Mouse (Mus musculus) MEL (cell line): ENCODE measurements around the gene Spsb2. TPM values are rescaled to one million over a fixed set of nuclear protein-coding genes. Genes with fewer than 3 reads are reported as not detected.

Source experiments
- DNase-seq: peaks from one replicate; pipeline ENCODE4 v3.0.0; 2011; ENCODE audit warnings: low read depth, low spot score
- H3K27ac ChIP-seq: 2 replicates; pipeline ENCODE4 v1.5.1; 2012; ENCODE audit warnings: low read depth, mild to moderate bottlenecking, control low read depth, low read length, moderate library complexity; ENCODE audit not compliant: control insufficient read depth
- H3K27me3 ChIP-seq, 2 experiments: fragments of 150-350 bp in 1 of 2; sonication (generic) in 1 of 2; 2 replicates each; pipeline ENCODE4 v1.6.1; 2012; ENCODE audit warnings: low read length in 2 of 2, mild to moderate bottlenecking in 2 of 2, improper control_type of control experiment in 1 of 2, moderate library complexity in 1 of 2; ENCODE audit not compliant: insufficient read depth in 2 of 2, control insufficient read depth in 1 of 2
- H3K36me3 ChIP-seq, 2 experiments: 2 replicates each; pipeline ENCODE4 v1.6.1; 2012 to 2014; ENCODE audit warnings: low read length in 2 of 2, improper control_type of control experiment in 1 of 2, inconsistent platforms in 1 of 2, mild to moderate bottlenecking in 1 of 2; ENCODE audit not compliant: insufficient read depth in 2 of 2, control insufficient read depth in 1 of 2
- H3K4me1 ChIP-seq, 2 experiments: fragments of 150-350 bp in 1 of 2; sonication (generic) in 1 of 2; 2 replicates each; pipeline ENCODE4 v1.6.1; 2012; ENCODE audit warnings: low read length in 2 of 2, improper control_type of control experiment in 1 of 2, mild to moderate bottlenecking in 1 of 2; ENCODE audit not compliant: insufficient read depth in 2 of 2, control insufficient read depth in 1 of 2
- H3K4me3 ChIP-seq, 2 experiments: fragments of 150-350 bp in 1 of 2; sonication (generic) in 1 of 2; 2 replicates each; pipeline ENCODE4 v1.5.1; 2012; ENCODE audit warnings: low read depth in 2 of 2, low read length in 2 of 2, mild to moderate bottlenecking in 2 of 2, moderate library complexity in 2 of 2, control low read depth in 1 of 2, improper control_type of control experiment in 1 of 2; ENCODE audit not compliant: control insufficient read depth in 1 of 2, insufficient read depth in 1 of 2
- H3K79me2 ChIP-seq: 2 replicates; pipeline ENCODE4 v1.6.1; 2012; ENCODE audit warnings: mild to moderate bottlenecking, low read length, moderate library complexity; ENCODE audit not compliant: control insufficient read depth, poor library complexity, insufficient read depth
- H3K9ac ChIP-seq: 2 replicates; pipeline ENCODE4 v1.6.1; 2012; ENCODE audit warnings: low read depth, mild to moderate bottlenecking, control low read depth, low read length, moderate library complexity; ENCODE audit not compliant: control insufficient read depth, poor library complexity, severe bottlenecking
- H3K9me3 ChIP-seq: fragments of 150-350 bp; sonication (generic); replicated peaks from 2 replicates; pipeline ENCODE4 v1.6.1; 2012; ENCODE audit warnings: mild to moderate bottlenecking, low read length, improper control_type of control experiment, moderate library complexity; ENCODE audit not compliant: insufficient read depth
- BHLHE40 ChIP-seq: IDR thresholded peaks from 2 replicates; pipeline ENCODE4 v1.6.1; 2012; ENCODE audit warnings: low read depth, mild to moderate bottlenecking, inconsistent platforms, low read length, improper control_type of control experiment, borderline replicate concordance
- CTCF ChIP-seq, 3 experiments: IDR thresholded peaks in 2 of 3; conservative IDR thresholded peaks in 1 of 3; 2 replicates each; pipeline ENCODE4 v1.5.1; 2011 to 2012; ENCODE audit warnings: low read length in 3 of 3, low read depth in 2 of 3, mild to moderate bottlenecking in 2 of 3, improper control_type of control experiment in 1 of 3, inconsistent platforms in 1 of 3, mixed read lengths in 1 of 3, moderate library complexity in 1 of 3; ENCODE audit not compliant: control insufficient read depth in 1 of 3, insufficient read depth in 1 of 3, poor library complexity in 1 of 3, severe bottlenecking in 1 of 3
- E2F4 ChIP-seq: IDR thresholded peaks from 2 replicates; pipeline ENCODE4 v1.6.1; 2011; ENCODE audit warnings: low read depth, low read length, improper control_type of control experiment, borderline replicate concordance
- EP300 ChIP-seq, 2 experiments: IDR thresholded peaks; 2 replicates each; pipeline ENCODE4 v1.6.1; 2011; ENCODE audit warnings: improper control_type of control experiment in 2 of 2, low read length in 2 of 2, low read depth in 1 of 2, mild to moderate bottlenecking in 1 of 2
- GABPA ChIP-seq: IDR thresholded peaks from 2 replicates; pipeline ENCODE4 v1.6.1; 2012; ENCODE audit warnings: low read depth, mild to moderate bottlenecking, inconsistent platforms, low read length, improper control_type of control experiment, moderate library complexity
- HCFC1 ChIP-seq: IDR thresholded peaks from 2 replicates; pipeline ENCODE4 v1.6.1; 2012; ENCODE audit warnings: low read depth, mild to moderate bottlenecking, inconsistent platforms, low read length, improper control_type of control experiment, moderate library complexity
- JUND ChIP-seq: IDR thresholded peaks from 2 replicates; pipeline ENCODE4 v1.6.1; 2011; ENCODE audit warnings: low read depth, mild to moderate bottlenecking, improper control_type of control experiment, low read length
- KAT2A ChIP-seq: conservative IDR thresholded peaks from 2 replicates; pipeline ENCODE4 v1.6.1; 2012; ENCODE audit warnings: low read depth, low read length, improper control_type of control experiment, inconsistent platforms
- MAFK ChIP-seq: IDR thresholded peaks from 2 replicates; pipeline ENCODE4 v1.6.1; 2011; ENCODE audit warnings: low read depth, mild to moderate bottlenecking, low read length, improper control_type of control experiment, borderline replicate concordance
- MAZ ChIP-seq: IDR thresholded peaks from 2 replicates; pipeline ENCODE4 v1.6.1; 2012; ENCODE audit warnings: low read depth, mild to moderate bottlenecking, inconsistent platforms, low read length, improper control_type of control experiment
- MEF2A ChIP-seq: IDR thresholded peaks from 2 replicates; pipeline ENCODE4 v1.6.1; 2014; ENCODE audit warnings: low read depth, mild to moderate bottlenecking, inconsistent platforms, low read length, improper control_type of control experiment; ENCODE audit not compliant: poor library complexity, insufficient replicate concordance, severe bottlenecking; ENCODE audit errors: extremely low read depth
- MXI1 ChIP-seq: IDR thresholded peaks from 2 replicates; pipeline ENCODE4 v1.6.1; 2011; ENCODE audit warnings: mild to moderate bottlenecking, low read depth, low read length, improper control_type of control experiment
- MYB ChIP-seq: IDR thresholded peaks from 2 replicates; pipeline ENCODE4 v1.6.1; 2011; ENCODE audit warnings: mild to moderate bottlenecking, low read depth, low read length, improper control_type of control experiment
- NELFE ChIP-seq: IDR thresholded peaks from 2 replicates; pipeline ENCODE4 v1.6.1; 2011; ENCODE audit warnings: low read depth, low read length, improper control_type of control experiment
- NRF1 ChIP-seq: IDR thresholded peaks from 2 replicates; pipeline ENCODE4 v1.6.1; 2014; ENCODE audit warnings: low read depth, mild to moderate bottlenecking, inconsistent platforms, low read length, improper control_type of control experiment, moderate library complexity; ENCODE audit not compliant: poor library complexity, insufficient read depth, severe bottlenecking
- POLR2A ChIP-seq, 2 experiments: IDR thresholded peaks; 2 replicates each; pipeline ENCODE4 v1.6.1; 2011 to 2012; ENCODE audit warnings: low read length in 2 of 2, mild to moderate bottlenecking in 2 of 2, control low read depth in 1 of 2, improper control_type of control experiment in 1 of 2, low read depth in 1 of 2, moderate library complexity in 1 of 2; ENCODE audit not compliant: control insufficient read depth in 1 of 2, insufficient read depth in 1 of 2, poor library complexity in 1 of 2
- POLR2AphosphoS2 ChIP-seq: IDR thresholded peaks from 2 replicates; pipeline ENCODE4 v1.6.1; 2011; ENCODE audit warnings: low read length, improper control_type of control experiment
- POLR2AphosphoS5 ChIP-seq: IDR thresholded peaks from 2 replicates; pipeline ENCODE4 v1.6.1; 2012; ENCODE audit warnings: low read depth, borderline replicate concordance, mild to moderate bottlenecking, inconsistent platforms, low read length, moderate library complexity, mixed read lengths
- TAL1 ChIP-seq: IDR thresholded peaks from 2 replicates; pipeline ENCODE4 v1.6.1; 2012; ENCODE audit warnings: mild to moderate bottlenecking, inconsistent platforms, low read length, moderate library complexity, mixed read lengths
- TCF12 ChIP-seq: IDR thresholded peaks from 2 replicates; pipeline ENCODE4 v1.6.1; 2014; ENCODE audit warnings: low read depth, mild to moderate bottlenecking, inconsistent platforms, low read length, improper control_type of control experiment, moderate library complexity
- UBTF ChIP-seq: IDR thresholded peaks from 2 replicates; pipeline ENCODE4 v1.6.1; 2012; ENCODE audit warnings: low read depth, mild to moderate bottlenecking, inconsistent platforms, low read length, improper control_type of control experiment, moderate library complexity, borderline replicate concordance; ENCODE audit not compliant: insufficient read depth
- USF1 ChIP-seq: IDR thresholded peaks from 2 replicates; pipeline ENCODE4 v1.6.1; 2014; ENCODE audit warnings: low read depth, mild to moderate bottlenecking, inconsistent platforms, low read length, improper control_type of control experiment, moderate library complexity
- USF2 ChIP-seq, 2 experiments: IDR thresholded peaks; 2 replicates each; pipeline ENCODE4 v1.6.1; 2011 to 2012; ENCODE audit warnings: improper control_type of control experiment in 2 of 2, low read length in 2 of 2, borderline replicate concordance in 1 of 2, inconsistent platforms in 1 of 2, low read depth in 1 of 2, mild to moderate bottlenecking in 1 of 2; ENCODE audit not compliant: insufficient read depth in 1 of 2
- ZKSCAN1 ChIP-seq: IDR thresholded peaks from 2 replicates; pipeline ENCODE4 v1.6.1; 2012; ENCODE audit warnings: low read depth, mild to moderate bottlenecking, inconsistent platforms, low read length, improper control_type of control experiment, moderate library complexity
- ZMIZ1 ChIP-seq: IDR thresholded peaks from 2 replicates; pipeline ENCODE4 v1.6.1; 2012; ENCODE audit warnings: low read depth, mild to moderate bottlenecking, inconsistent platforms, low read length, improper control_type of control experiment, moderate library complexity
- ZNF384 ChIP-seq: IDR thresholded peaks from 2 replicates; pipeline ENCODE4 v1.6.1; 2012; ENCODE audit warnings: low read depth, mild to moderate bottlenecking, inconsistent platforms, low read length, improper control_type of control experiment
- polyA plus RNA-seq, 2 experiments: library from polyadenylated mRNA; stranded (reverse) in 1 of 2; unstranded in 1 of 2; fragments of >175 nt in 1 of 2; fragments of >200 nt in 1 of 2; gene quantifications; 2 replicates each; pipeline versions ENCODE4 v1.2.1 to v1.2.4; 2012; ENCODE audit warnings: low replicate concordance in 2 of 2, low read depth in 1 of 2; ENCODE audit not compliant: insufficient read length in 2 of 2, insufficient read depth in 1 of 2, missing spikeins in 1 of 2
- total RNA-seq: library from RNA; depleted of rRNA; stranded (reverse); fragments of 300-350 nt; gene quantifications from 2 replicates; pipeline ENCODE4 v1.2.3, GENCODE M21; 2012

Gene Spsb2
- total and polyA plus RNA-seq, 3 experiments = 7.3 to 7.7 TPM; not detected in 1

GRCm38 (mm10) chr6:124835531-124835930 is 27.1 kb downstream of the Spsb2 start:
- Histone ChIP-seq H3K79me2 (peaks cover 1% of the 10 kb centered on the region; the same call in 1 of the 2 replicates), H3K9ac (no peak overlapping the region), H3K4me1 (peaks cover 2 to 9% of the 10 kb centered on the region in 2 experiments), H3K4me3 (no peak overlapping the region), H3K9me3 (no peaks in the 10 kb centered on the region), H3K36me3 (0 out of 4 replicates have a peak, but pooled peaks cover 0 to 2% of the 10 kb centered on the region in 2 experiments), H3K27ac (no peak overlapping the region)
- TF ChIP-seq ZKSCAN1 (no peak), KAT2A (no peak), ZMIZ1 (no peak), USF2 (IDR thresholded peaks at IDR 0.05; ENCODE audit: borderline replicate concordance in 1 of 2, insufficient read depth in 1 of 2, low read depth in 1 of 2, low read length in 2 of 2) (no peak), ZNF384 (no peak), NRF1 (no peak), NELFE (no peak), MYB (no peak), JUND (no peak), MAZ (no peak), EP300 (IDR thresholded peaks at IDR 0.05; ENCODE audit: low read depth in 1 of 2, low read length in 2 of 2) (no peak), POLR2A (IDR thresholded peaks at IDR 0.05; ENCODE audit: control insufficient read depth in 1 of 2, insufficient read depth in 1 of 2, low read depth in 1 of 2, low read length in 2 of 2, poor library complexity in 1 of 2) (no peak), HCFC1 (no peak)
- TF ChIP-seq, all 39 proteins: peak for 0
- H3K27me3 ChIP-seq = no peaks in the 10 kb centered on the region
- no peak for DNase-seq

DNA sequence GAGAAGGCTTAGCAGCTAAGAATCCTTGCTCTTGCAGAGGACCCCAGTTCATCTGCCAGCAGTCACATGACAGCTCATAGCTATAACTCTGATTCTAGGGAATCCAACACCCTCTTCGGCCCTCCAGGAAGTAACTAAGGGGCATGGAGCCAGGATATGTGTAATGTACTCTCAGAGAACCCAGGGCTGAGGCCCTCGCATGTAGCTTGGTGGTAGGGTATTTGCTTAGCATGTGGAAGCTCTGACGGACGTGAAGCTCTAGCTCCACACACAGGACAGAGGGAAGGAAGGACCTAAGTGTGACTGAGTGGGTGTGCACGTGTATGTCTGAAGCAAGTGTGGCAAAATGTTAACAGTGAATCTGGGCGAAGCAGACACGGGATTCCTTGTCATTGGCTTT is 27.9 kb downstream of the Spsb2 start:
- no peak for TF ChIP-seq MYB
- no peak for TF ChIP-seq POLR2A (IDR thresholded peaks at IDR 0.05; ENCODE audit: control insufficient read depth in 1 of 2, insufficient read depth in 1 of 2, low read depth in 1 of 2, low read length in 2 of 2, poor library complexity in 1 of 2)
- TF ChIP-seq E2F4 = no peak
- no peak for TF ChIP-seq BHLHE40
- TF ChIP-seq GABPA = no peak
- TF ChIP-seq UBTF = no peak
- TF ChIP-seq KAT2A = no peak
- TF ChIP-seq POLR2AphosphoS5 = no peak
- no peak for TF ChIP-seq CTCF (IDR thresholded peaks at IDR 0.05 in 2 of 3, conservative IDR thresholded peaks at IDR 0.05 in 1 of 3; ENCODE audit: control insufficient read depth in 1 of 3, insufficient read depth in 1 of 3, low read depth in 2 of 3, low read length in 3 of 3, poor library complexity in 1 of 3, severe bottlenecking in 1 of 3)
- no peak for TF ChIP-seq NRF1
- no peak for TF ChIP-seq MAFK
- TF ChIP-seq MEF2A = no peak
- TF ChIP-seq TCF12 = no peak
- TF ChIP-seq TAL1 = no peak
- TF ChIP-seq MXI1 = no peak
- TF ChIP-seq USF1 = no peak
- no peak for TF ChIP-seq POLR2AphosphoS2
- no peak for TF ChIP-seq ZMIZ1
- H3K4me3 ChIP-seq = no peak overlapping the region
- no peak overlapping the region for H3K27ac ChIP-seq
- no peak overlapping the region for H3K9ac ChIP-seq
- peaks cover 0 to 9% of the 10 kb centered on the region in 2 experiments; a peak in 3 of 4 replicates for H3K4me1 ChIP-seq
- no peaks in the 10 kb centered on the region for H3K79me2 ChIP-seq
- H3K9me3 ChIP-seq = no peaks in the 10 kb centered on the region
- H3K27me3 ChIP-seq = no peaks in the 10 kb centered on the region
- H3K36me3 ChIP-seq = no peaks in the 10 kb centered on the region
- DNase-seq = no peak
